Mouse (Mus musculus) lung, adult 2 months (tissue): Measurements from ENCODE around the gene Podn. TPM values are rescaled to one million over a fixed set of nuclear protein-coding genes. Genes with fewer than 3 reads are reported as not detected.

Experiments used
- DNase-seq: peaks from one replicate; pipeline ENCODE4 v3.0.0; 2022
- H3K4me1 ChIP-seq: fragments of 200-500 bp; 2 replicates; pipeline ENCODE4 v1.6.1; 2011; ENCODE audit warnings: low read length; ENCODE audit not compliant: control insufficient read depth, insufficient read depth
- H3K4me3 ChIP-seq: fragments of 200-500 bp; replicated peaks from 2 replicates; pipeline ENCODE3; 2011; ENCODE audit warnings: low read depth, mild to moderate bottlenecking, control low read depth, low read length; ENCODE audit errors: extremely low read depth
- CTCF ChIP-seq: fragments of 200-500 bp; IDR thresholded peaks from 2 replicates; pipeline ENCODE4 v1.5.1; 2011; ENCODE audit warnings: mild to moderate bottlenecking, low read length, control low read depth; ENCODE audit not compliant: insufficient read depth
- POLR2A ChIP-seq: fragments of 200-500 bp; IDR thresholded peaks from 2 replicates; pipeline ENCODE4 v1.6.1; 2011; ENCODE audit warnings: low read depth, mild to moderate bottlenecking, control low read depth, low read length, borderline replicate concordance; ENCODE audit errors: extremely low read depth
- WGBS: fragments of 180-500 bp; shearing (Covaris S2); methylation state at CpG from one replicate; pipeline ENCODE4 v1.1.7; 2018; 5-methylcytosine and 5-hydroxymethylcytosine counted together
- polyA plus RNA-seq: library from polyadenylated mRNA; depleted of rRNA; stranded (reverse); fragments of >200 nt; gene quantifications from 2 replicates; pipeline ENCODE4 v1.2.3, GENCODE M21; 2012

The Podn gene
- polyA plus RNA-seq, 1 experiment: 56.1 TPM

DNA sequence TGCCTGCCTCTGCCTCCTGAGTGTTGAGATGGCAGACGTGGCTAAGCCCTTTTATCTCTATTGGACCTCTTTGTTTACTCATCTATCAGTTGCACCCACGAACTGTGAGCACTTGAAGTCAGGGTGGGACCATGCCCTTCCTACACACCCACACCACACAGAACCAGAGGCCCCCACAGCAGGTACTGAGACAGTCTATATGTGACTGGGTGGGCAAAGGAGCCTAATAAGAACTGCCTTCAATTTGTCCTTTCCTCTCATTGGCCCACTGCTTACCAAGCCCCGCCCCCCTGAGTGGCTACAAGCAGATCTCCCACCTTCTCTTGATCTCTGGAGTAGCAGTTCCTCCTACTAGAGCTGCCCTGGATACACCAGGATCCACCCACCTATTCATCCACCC, 70.1 kb downstream of the Podn start:
- WGBS: 32% methylated on average over 3 of the region's 3 CpGs
- DNase-seq: no peak
- no peak overlapping the region for H3K4me3 ChIP-seq
- H3K4me1 ChIP-seq: peaks cover 2% of the 10 kb centered on the region
- TF ChIP-seq CTCF (no peak), POLR2A (no peak)

GRCm38 (mm10) chr4:108025269-108025668, 71.0 kb downstream of the Podn start:
- WGBS: 36% methylated on average over 10 of the region's 10 CpGs
- Histone ChIP-seq H3K4me3 (no peak overlapping the region), H3K4me1 (no peaks in the 10 kb centered on the region; the same call in 1 of the 2 replicates)
- peak; percentile 48 for DNase-seq
- TF ChIP-seq POLR2A (peak; percentile 30; the same call in 1 of the 2 replicates), CTCF (no peak)

GRCm38 (mm10) chr4:108024641-108025040, 71.6 kb downstream of the Podn start:
- 53% methylated on average over 5 of the region's 5 CpGs for WGBS
- TF ChIP-seq POLR2A (no peak), CTCF (no peak)
- Histone ChIP-seq H3K4me1 (no peaks in the 10 kb centered on the region; the same call in 1 of the 2 replicates), H3K4me3 (no peak overlapping the region)
- DNase-seq: no peak

DNA sequence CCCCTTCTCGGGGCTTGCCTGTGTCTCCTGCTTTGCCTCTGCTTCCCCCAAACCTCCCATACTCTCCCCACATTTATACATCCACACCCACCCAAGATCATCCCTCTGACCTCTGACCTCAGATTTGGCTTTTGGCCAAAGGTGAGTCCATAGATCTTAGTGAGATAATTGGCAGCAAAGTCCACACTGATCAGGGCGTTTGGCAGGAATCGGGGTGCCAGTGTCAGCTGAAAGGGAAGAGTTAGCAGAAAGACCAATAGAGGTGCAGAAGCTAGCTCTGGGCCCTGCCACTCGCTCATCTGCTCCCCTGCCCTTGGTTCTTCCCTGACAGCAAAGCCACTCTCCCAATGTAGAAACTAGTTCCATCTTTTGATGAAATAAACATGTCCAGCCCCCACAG, 73.1 kb downstream of the Podn start:
- Histone ChIP-seq H3K4me1 (no peaks in the 10 kb centered on the region; the same call in 1 of the 2 replicates), H3K4me3 (no peak overlapping the region)
- 81% methylated on average over 4 of the region's 4 CpGs for WGBS
- TF ChIP-seq POLR2A: no peak
- TF ChIP-seq CTCF: no peak
- DNase-seq: no peak

- TF ChIP-seq CTCF: no peak
- no peak for TF ChIP-seq POLR2A
- Histone ChIP-seq H3K4me3 (no peak overlapping the region), H3K4me1 (peaks cover under 1% of the 10 kb centered on the region; the same call in 1 of the 2 replicates)
- no peak for DNase-seq
- 72% methylated on average over 6 of the region's 6 CpGs for WGBS
Measured at GRCm38 (mm10) chr4:108020178-108020577, 76.1 kb downstream of the Podn start.

- DNase-seq: no peak
- WGBS: 47% methylated on average over 14 of the region's 14 CpGs
- TF ChIP-seq POLR2A: no peak
- no peak for TF ChIP-seq CTCF
- H3K4me3 ChIP-seq: no peak overlapping the region
- H3K4me1 ChIP-seq: peaks cover 3% of the 10 kb centered on the region; the same call in 1 of the 2 replicates
Measured at GRCm38 (mm10) chr4:108018961-108019921, 77.0 kb downstream of the Podn start.

- H3K4me1 ChIP-seq: peaks cover 3% of the 10 kb centered on the region; the same call in 1 of the 2 replicates
- no peak for TF ChIP-seq POLR2A
- TF ChIP-seq CTCF: no peak
- no peak for DNase-seq
- WGBS: 49% methylated on average over 10 of the region's 10 CpGs
- H3K4me3 ChIP-seq: no peak overlapping the region
Measured at GRCm38 (mm10) chr4:108018241-108018923, 77.9 kb downstream of the Podn start.

- TF ChIP-seq POLR2A (no peak), CTCF (no peak)
- DNase-seq: no peak
- peaks cover 3% of the 10 kb centered on the region; the same call in 1 of the 2 replicates for H3K4me1 ChIP-seq
- 78% methylated on average over 7 of the region's 7 CpGs for WGBS
- no peak overlapping the region for H3K4me3 ChIP-seq
Measured at GRCm38 (mm10) chr4:108017839-108018238, 78.4 kb downstream of the Podn start.

DNA sequence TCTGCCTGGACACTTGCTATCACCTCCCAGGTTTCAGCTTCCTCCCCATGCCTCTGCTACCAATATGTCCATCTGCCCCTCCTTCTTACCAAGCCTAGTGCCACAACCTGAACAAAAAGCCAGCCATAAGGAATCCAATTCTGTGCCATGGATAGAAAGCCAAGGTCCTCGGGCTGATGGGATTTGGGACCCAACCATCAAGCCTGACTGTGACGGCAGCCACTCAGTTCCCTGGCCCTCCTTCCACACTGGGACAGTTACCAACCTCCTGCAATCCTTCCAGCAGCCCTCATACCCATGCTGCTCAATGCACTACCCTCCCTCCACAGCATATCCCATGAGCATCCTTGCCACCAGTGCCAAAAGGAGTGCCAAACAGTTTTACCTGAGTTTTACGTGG, 79.9 kb downstream of the Podn start:
- no peak for DNase-seq
- TF ChIP-seq CTCF (no peak), POLR2A (no peak)
- 76% methylated on average over 3 of the region's 3 CpGs for WGBS
- Histone ChIP-seq H3K4me3 (no peak overlapping the region), H3K4me1 (peaks cover 3% of the 10 kb centered on the region; the same call in 1 of the 2 replicates)
